Mouse (Mus musculus) stomach, embryonic 15.5 days (tissue): Measurements from ENCODE around the gene Ociad1. TPM values are rescaled to one million over a fixed set of nuclear protein-coding genes. Genes with fewer than 3 reads are reported as not detected.

Experiments
- ATAC-seq: fragments of 200-750 bp; cut with Nextera tagmentation; 2 replicates; pipeline ENCODE4 v1.8.0; 2017; ENCODE audit warnings: low read depth, moderate number of reproducible peaks, moderate TSS enrichment; ENCODE audit not compliant: insufficient read depth, low FRiP score
- H3K27ac ChIP-seq: fragments of 300-500 bp; sonication (generic); 2 replicates; pipeline ENCODE4 v1.5.1; 2015; ENCODE audit warnings: mild to moderate bottlenecking, inconsistent platforms
- H3K27me3 ChIP-seq: fragments of 300-500 bp; sonication (generic); replicated peaks from 2 replicates; pipeline ENCODE4 v1.6.1; 2015; ENCODE audit warnings: inconsistent platforms
- H3K36me3 ChIP-seq: fragments of 300-500 bp; sonication (generic); 2 replicates; pipeline ENCODE4 v1.6.1; 2015; ENCODE audit warnings: inconsistent platforms
- H3K4me1 ChIP-seq: fragments of 300-500 bp; sonication (generic); 2 replicates; pipeline ENCODE4 v1.6.1; 2015; ENCODE audit warnings: inconsistent platforms
- H3K4me2 ChIP-seq: fragments of 300-500 bp; sonication (generic); 2 replicates; pipeline ENCODE4 v1.6.1; 2015; ENCODE audit warnings: mild to moderate bottlenecking, inconsistent platforms
- H3K4me3 ChIP-seq: fragments of 300-500 bp; sonication (generic); replicated peaks from 2 replicates; pipeline ENCODE4 v1.5.1; 2015; ENCODE audit warnings: inconsistent platforms
- H3K9ac ChIP-seq: fragments of 300-500 bp; sonication (generic); 2 replicates; pipeline ENCODE4 v1.6.1; 2015; ENCODE audit warnings: inconsistent platforms
- H3K9me3 ChIP-seq: fragments of 300-500 bp; sonication (generic); 2 replicates; pipeline ENCODE4 v1.6.1; 2016; ENCODE audit warnings: inconsistent platforms
- WGBS: fragments of 180-500 bp; shearing (Covaris S2); methylation state at CpG from one replicate; pipeline ENCODE4 v1.1.7; 2015; 5-methylcytosine and 5-hydroxymethylcytosine counted together
- polyA plus RNA-seq: library from polyadenylated mRNA; unstranded; fragments of >200 nt; fragmentation: Nextera tagmentation; extraction: Ambion mirVana; gene quantifications from 2 replicates; pipeline ENCODE4 v1.2.1, GENCODE M21; 2015

Gene Ociad1
- 249 and 252 TPM in 2 replicates for polyA plus RNA-seq

DNA sequence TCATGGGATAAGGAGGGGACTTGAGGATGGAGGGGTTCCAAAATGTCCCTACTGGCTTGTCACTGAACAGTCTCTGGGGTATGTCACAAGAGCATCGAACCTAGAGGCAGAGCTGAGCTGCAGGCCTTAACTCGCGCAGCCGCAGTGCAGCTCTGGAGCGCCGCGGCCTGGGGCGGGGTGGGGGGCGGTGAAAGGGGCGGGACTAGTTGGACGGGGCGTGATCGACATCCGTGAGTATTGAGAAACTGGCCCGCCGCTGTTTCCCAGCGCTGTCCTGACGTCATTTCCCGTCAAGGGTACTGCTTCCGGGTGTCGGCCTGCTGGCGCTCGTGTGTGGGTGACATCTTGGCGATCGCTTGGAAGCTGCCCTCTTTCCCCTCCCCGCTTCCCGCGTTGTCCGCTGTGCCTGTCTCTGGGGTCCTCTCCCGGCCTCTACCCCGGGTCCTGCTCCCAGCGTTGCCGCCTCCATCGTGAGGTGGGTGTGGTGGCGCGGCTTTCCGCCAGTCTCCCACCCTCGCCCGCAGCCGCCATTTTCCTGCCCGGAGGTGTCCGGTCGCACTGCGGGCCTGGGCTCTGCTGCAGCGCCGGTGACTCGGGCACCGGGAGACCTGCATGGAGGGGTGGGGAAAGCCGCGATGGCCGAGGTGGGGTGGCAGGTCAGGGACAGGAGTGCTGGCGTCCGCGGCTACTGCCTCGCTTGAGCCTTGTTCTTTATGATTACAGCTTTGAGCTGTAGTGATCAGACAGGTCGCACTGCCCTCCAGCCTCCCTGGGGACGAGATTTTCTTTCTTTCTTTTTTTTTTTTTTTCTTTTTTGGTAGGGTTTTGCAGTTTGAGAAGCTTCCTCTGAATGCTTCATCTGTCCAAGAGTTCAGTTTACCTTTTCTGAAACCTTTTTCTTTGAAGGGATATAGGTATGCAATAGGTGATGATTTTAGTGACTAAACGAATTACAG lies at the start of gene Ociad1:
Gene Ociad1 (plus strand): TSS at position 283 of the 956 bp plus-strand sequence.
- WGBS, result under 1% methylated on average over 58 of the region's 58 CpGs
- Histone ChIP-seq H3K27ac (peak within 1 kb of the TSS; percentile 93), H3K36me3 (0 out of 2 replicates have a peak, but pooled peaks cover 12% of the 10 kb centered on the region), H3K9ac (peak within 1 kb of the TSS; percentile 98), H3K4me3 (peak within 1 kb of the TSS; percentile 84), H3K4me1 (peaks cover 8% of the 10 kb centered on the region), H3K27me3 (no peaks in the 10 kb centered on the region), H3K9me3 (no peaks in the 10 kb centered on the region), H3K4me2 (peak within 1 kb of the TSS; percentile 63)
- ATAC-seq, result peak; percentile 99

DNA sequence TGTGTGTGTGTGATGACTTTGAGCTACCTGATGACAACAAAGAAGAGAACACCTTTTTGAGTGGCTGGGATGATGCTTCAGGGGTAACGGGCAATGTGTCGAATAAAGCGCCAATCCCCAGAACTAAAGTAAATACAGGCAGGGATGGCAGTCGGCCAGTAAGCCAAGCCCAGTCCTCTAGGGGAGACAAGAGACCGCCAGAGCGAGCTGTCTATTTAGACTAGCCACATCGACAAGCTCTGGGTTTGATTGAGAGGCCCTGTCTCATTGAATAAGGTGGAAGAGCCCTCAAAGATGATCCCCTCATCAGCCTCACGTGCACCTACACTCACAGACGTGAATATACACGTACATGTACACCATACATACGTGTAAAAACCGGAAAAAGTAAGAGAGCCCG lies 48.2 kb upstream of the Ociad1 start:
- H3K9me3 ChIP-seq, result no peaks in the 10 kb centered on the region
- no peaks in the 10 kb centered on the region for H3K27me3 ChIP-seq
- no peak overlapping the region for H3K9ac ChIP-seq
- H3K4me1 ChIP-seq, result 0 out of 2 replicates have a peak, but pooled peaks cover 7% of the 10 kb centered on the region
- 52% methylated on average over 13 of the region's 13 CpGs for WGBS
- H3K4me3 ChIP-seq, result no peak overlapping the region
- no peak overlapping the region for H3K4me2 ChIP-seq
- no peaks in the 10 kb centered on the region for H3K36me3 ChIP-seq
- no peak overlapping the region for H3K27ac ChIP-seq
- ATAC-seq, result no peak

DNA sequence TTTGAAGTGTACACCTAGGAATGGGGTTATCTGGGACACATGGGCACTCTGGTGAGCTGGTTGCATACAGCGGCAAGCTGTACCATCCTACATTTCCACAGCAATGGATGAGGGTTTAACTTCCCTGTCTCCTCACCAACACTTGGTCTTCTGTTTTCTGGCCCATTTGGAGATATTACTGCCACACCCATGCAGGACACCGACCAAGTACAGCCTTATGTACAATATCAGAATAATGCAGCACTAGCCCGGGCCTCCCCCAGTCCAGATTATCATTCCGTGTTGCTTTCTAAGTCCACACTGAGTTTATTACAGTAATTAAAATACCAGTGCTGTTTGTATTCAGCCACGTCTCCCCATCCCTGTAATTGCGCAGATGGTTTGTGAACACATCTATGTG lies 46.2 kb upstream of the Ociad1 start:
- Histone ChIP-seq H3K36me3 (no peaks in the 10 kb centered on the region), H3K4me2 (no peak overlapping the region), H3K4me1 (0 out of 2 replicates have a peak, but pooled peaks cover 7% of the 10 kb centered on the region), H3K9me3 (no peaks in the 10 kb centered on the region), H3K9ac (no peak overlapping the region), H3K27ac (no peak overlapping the region), H3K27me3 (no peaks in the 10 kb centered on the region), H3K4me3 (no peak overlapping the region)
- no peak for ATAC-seq
- WGBS, result 82% methylated on average over 6 of the region's 6 CpGs

DNA sequence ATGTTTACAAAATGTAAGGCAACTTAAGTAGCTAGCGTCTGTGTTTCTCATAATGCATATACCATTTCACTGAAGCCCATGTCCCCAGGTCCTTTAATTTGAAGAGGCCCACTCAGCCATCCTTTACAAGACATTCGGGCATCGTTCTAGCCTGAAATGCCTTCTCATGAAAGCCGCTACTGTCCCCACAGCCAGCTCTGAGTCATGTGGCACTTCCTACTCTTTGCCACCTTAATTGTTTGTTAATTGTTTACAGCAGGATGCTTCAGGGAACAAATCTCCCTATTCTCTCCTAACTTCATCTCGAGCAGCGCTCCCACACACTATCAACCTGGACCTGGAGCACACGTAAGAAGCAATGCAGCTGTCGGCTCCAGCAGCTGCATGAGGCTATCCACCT lies 44.4 kb upstream of the Ociad1 start:
- Histone ChIP-seq H3K4me2 (no peak overlapping the region), H3K9ac (no peak overlapping the region), H3K27me3 (no peaks in the 10 kb centered on the region), H3K9me3 (no peaks in the 10 kb centered on the region), H3K27ac (no peak overlapping the region), H3K36me3 (no peaks in the 10 kb centered on the region), H3K4me1 (0 out of 2 replicates have a peak, but pooled peaks cover 3% of the 10 kb centered on the region), H3K4me3 (no peak overlapping the region)
- no peak for ATAC-seq
- WGBS, result 73% methylated on average over 8 of the region's 8 CpGs

- H3K4me1 ChIP-seq, result 0 out of 2 replicates have a peak, but pooled peaks cover 3% of the 10 kb centered on the region
- no peak overlapping the region for H3K9ac ChIP-seq
- no peak overlapping the region for H3K4me2 ChIP-seq
- H3K27ac ChIP-seq, result no peak overlapping the region
- no peaks in the 10 kb centered on the region for H3K9me3 ChIP-seq
- H3K27me3 ChIP-seq, result no peaks in the 10 kb centered on the region
- ATAC-seq, result no peak
- no peaks in the 10 kb centered on the region for H3K36me3 ChIP-seq
- no peak overlapping the region for H3K4me3 ChIP-seq
- 92% methylated on average over 4 of the region's 4 CpGs for WGBS
Measured at GRCm38 (mm10) chr5:73249341-73249740, 43.2 kb upstream of the Ociad1 start.

DNA sequence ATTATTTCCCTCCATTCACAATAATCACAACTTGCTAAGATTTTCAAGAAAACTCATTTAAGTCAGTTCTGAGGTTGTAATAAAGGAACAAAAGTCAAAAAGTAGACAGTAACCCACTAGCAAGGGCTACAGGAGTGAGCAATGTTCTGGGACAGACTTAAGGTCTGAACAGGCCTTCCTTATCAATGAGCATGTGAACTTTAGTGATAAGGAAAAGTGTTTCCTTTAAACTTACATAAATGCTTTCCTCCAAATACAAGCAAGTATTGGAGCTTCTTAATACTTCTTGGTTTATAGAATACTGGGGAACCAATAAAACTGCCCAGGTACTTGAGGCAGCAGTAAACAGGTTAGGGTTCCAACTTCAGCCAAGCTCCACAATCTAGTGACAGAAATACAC lies 39.8 kb upstream of the Ociad1 start:
- H3K4me1 ChIP-seq, result no peaks in the 10 kb centered on the region
- H3K36me3 ChIP-seq, result no peaks in the 10 kb centered on the region
- H3K9me3 ChIP-seq, result no peaks in the 10 kb centered on the region
- no peak overlapping the region for H3K9ac ChIP-seq
- no peak overlapping the region for H3K4me2 ChIP-seq
- no peak for ATAC-seq
- H3K27me3 ChIP-seq, result no peaks in the 10 kb centered on the region
- H3K27ac ChIP-seq, result no peak overlapping the region
- H3K4me3 ChIP-seq, result no peak overlapping the region

GRCm38 (mm10) chr5:73254660-73255059 lies 37.9 kb upstream of the Ociad1 start:
- WGBS, result 20% methylated on average over 5 of the region's 5 CpGs
- Histone ChIP-seq H3K27me3 (no peaks in the 10 kb centered on the region), H3K9me3 (no peaks in the 10 kb centered on the region), H3K4me2 (peak overlapping the region; percentile 62), H3K9ac (no peak overlapping the region), H3K4me1 (no peaks in the 10 kb centered on the region), H3K36me3 (no peaks in the 10 kb centered on the region), H3K4me3 (peak overlapping the region; percentile 99), H3K27ac (peak overlapping the region; percentile 97)
- ATAC-seq, result no peak

DNA sequence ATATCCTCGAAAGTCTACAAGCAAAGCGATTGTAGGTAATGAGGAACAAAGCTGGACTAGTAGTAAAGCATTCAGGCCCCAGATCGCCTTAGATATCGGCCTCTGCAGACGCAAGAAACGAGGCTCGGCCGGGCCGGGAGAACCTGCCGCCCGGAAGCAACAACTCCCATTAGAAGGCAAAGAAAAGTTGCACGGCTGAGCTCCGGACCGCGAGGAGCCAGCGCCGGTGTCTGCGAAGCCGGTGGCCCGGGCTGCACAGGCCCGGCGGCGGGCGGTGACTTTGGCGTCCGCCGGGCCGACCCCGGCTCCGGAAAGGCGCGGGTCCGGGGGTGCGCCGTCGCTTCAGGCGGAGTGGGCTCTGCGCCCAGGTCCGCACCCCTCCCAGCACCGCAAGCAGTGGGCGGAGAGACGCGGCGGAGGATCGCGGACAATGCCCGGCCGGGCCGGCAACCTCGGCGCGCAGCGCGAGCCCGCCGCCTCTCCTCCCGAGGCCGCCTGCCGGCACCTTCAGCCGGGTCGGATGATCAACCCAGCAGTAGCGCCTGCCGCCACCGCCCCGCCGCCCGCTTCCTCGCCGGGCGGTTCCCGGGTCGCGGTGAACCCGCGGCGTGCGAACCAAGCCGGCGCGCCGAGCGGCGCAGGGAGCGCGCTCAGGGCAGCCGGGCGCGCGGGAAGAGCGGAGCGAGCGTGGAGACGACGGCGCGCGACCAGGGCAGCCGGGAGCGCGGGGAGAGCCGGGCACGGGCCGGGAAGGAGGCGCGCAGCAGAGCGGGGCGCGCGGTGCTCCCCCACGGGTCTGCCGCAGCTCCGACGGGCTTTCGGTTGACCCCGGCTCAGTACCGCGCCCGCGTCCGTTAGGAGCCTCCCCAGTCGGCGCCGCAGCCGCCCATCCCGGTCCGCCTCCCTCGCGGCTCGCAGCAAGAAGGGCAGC lies 37.0 kb upstream of the Ociad1 start:
- Histone ChIP-seq H3K27me3 (no peaks in the 10 kb centered on the region), H3K4me3 (peak overlapping the region; percentile 99), H3K9ac (peak overlapping the region; percentile 88), H3K9me3 (no peaks in the 10 kb centered on the region), H3K4me2 (peak overlapping the region; percentile 62), H3K4me1 (no peaks in the 10 kb centered on the region), H3K36me3 (no peaks in the 10 kb centered on the region), H3K27ac (peak overlapping the region; percentile 97)
- peak; percentile 23 for ATAC-seq
- under 1% methylated on average over 78 of the region's 129 CpGs for WGBS

- under 1% methylated on average over 44 of the region's 44 CpGs for WGBS
- Histone ChIP-seq H3K4me1 (no peaks in the 10 kb centered on the region), H3K4me2 (peak within 1 kb of the TSS; percentile 68), H3K4me3 (peak within 1 kb of the TSS; percentile 99), H3K36me3 (no peaks in the 10 kb centered on the region), H3K27me3 (no peaks in the 10 kb centered on the region), H3K27ac (peak within 1 kb of the TSS; percentile 97), H3K9ac (peak within 1 kb of the TSS; percentile 88), H3K9me3 (no peaks in the 10 kb centered on the region)
- ATAC-seq, result peak; percentile 99
Measured at GRCm38 (mm10) chr5:73256352-73257065, 36.1 kb upstream of the Ociad1 start, which contains the start of gene Fryl. Gene Fryl (minus strand): TSS chr5:73256619.

DNA sequence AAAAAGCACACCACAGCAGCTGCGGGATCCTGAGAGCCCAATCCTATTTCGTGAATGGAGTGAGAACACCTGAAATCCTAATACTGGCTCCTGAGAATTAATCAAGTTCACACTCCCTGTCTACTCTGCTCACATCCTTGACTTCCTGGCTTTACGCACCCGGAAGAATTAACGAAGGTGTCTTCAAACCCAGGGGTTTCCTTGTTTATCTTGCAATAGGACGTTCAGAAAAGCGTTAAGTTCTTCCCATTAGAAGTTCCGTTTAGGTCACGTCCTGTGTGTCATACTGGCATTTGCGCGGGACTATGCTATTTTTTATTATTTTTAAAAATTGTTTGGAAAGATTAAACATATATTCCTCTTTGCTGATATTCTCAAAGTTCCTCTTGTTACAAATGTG lies 35.5 kb upstream of the Ociad1 start:
- WGBS, result 3% methylated on average over 11 of the region's 11 CpGs
- Histone ChIP-seq H3K27ac (peak overlapping the region; percentile 64), H3K4me1 (no peaks in the 10 kb centered on the region), H3K9me3 (no peaks in the 10 kb centered on the region), H3K4me2 (peak overlapping the region; percentile 68), H3K36me3 (no peaks in the 10 kb centered on the region), H3K27me3 (no peaks in the 10 kb centered on the region), H3K4me3 (peak overlapping the region; percentile 50), H3K9ac (0 out of 2 replicates have a peak overlapping the region, but pooled peaks have one; percentile 25)
- ATAC-seq, result no peak

- no peak for ATAC-seq
- WGBS, result 47% methylated on average over 8 of the region's 8 CpGs
- no peaks in the 10 kb centered on the region for H3K9me3 ChIP-seq
- no peaks in the 10 kb centered on the region for H3K27me3 ChIP-seq
- H3K4me3 ChIP-seq, result peak overlapping the region; percentile 50
- no peaks in the 10 kb centered on the region for H3K36me3 ChIP-seq
- no peaks in the 10 kb centered on the region for H3K4me1 ChIP-seq
- no peak overlapping the region for H3K9ac ChIP-seq
- peak overlapping the region; percentile 68 for H3K4me2 ChIP-seq
- no peak overlapping the region for H3K27ac ChIP-seq
Measured at GRCm38 (mm10) chr5:73257723-73258122, 34.9 kb upstream of the Ociad1 start.
